Mouse (Mus musculus): Measurements from ENCODE around the gene Rab17.

GRCm38 (mm10) chr1:90913231-90913630 is 56.2 kb downstream of the Rab17 start:
- TF ChIP-seq POLR2A (IDR thresholded peaks at IDR 0.05; ENCODE audit: insufficient read depth, low read depth, low read length), result no peak
- TF ChIP-seq CTCF (IDR thresholded peaks at IDR 0.05; ENCODE audit: insufficient read depth, low read depth, low read length), result no peak
